Mouse (Mus musculus): ENCODE results near the gene Pde1b. TPM values are rescaled to one million over a fixed set of nuclear protein-coding genes. Genes with fewer than 3 reads are reported as not detected.

Gene Pde1b
- total and polyA plus RNA-seq, 3 experiments = 1.3 to 2.6 (median 1.9) TPM

DNA sequence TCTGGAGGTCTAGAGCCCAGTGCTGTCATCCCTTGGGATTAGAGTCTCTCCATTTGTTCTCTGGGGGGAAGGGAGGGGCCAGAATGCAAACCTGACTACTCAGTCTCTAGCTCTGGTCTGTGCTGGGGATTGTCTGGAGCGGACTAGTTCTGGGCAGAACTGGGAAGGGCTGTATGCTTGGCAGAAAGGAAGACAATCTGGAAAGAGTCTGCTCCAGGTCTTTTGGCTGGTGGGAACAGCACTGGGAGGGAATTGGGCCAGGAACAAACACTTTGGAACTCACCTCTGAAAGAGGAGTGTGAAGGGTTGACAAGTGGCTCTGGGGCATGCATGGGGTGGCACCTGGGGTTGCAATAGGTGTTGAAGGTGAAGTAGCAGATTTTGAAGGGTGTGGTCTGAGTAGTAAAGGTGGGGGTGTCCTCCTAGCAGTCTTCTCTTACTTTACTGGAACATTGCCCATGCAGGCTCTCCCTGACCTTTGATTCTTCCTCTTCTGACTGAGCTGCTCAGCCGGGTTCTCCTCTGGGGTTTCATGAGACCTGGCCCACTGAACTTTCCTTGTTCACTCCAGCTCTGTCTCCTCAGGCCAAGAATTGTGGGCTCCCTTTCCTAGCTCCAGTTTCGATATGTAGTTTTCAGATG is 19.7 kb downstream of the Pde1b start:
- no peak for DNase-seq (ENCODE audit: low spot score)
- no peak for ATAC-seq (ENCODE audit: extremely low read depth, insufficient number of reproducible peaks, low FRiP score, poor library complexity, severe bottlenecking)

DNA sequence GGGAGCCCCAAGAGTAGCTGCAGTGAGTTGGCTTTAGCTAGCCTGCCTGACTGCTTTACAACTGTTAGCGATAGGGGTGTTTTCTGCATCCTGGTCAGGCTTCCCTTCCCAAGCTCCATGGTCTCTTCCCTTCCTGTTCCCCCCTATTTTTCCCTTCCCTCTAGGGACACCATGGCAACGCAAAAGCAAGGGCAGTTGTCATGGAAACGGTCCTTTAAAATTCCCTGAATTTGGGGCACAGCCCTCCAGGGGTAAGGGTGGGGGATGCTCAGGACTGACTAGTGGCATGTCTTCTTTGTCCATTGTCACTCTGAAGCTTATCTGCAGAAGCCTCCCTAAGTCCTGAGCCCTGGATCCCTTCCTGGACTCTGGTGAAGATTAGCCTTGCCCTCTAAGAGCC is 20.3 kb downstream of the Pde1b start:
- ATAC-seq (ENCODE audit: extremely low read depth, insufficient number of reproducible peaks, low FRiP score, poor library complexity, severe bottlenecking) (no peak), DNase-seq (ENCODE audit: low spot score) (no peak)
- Histone ChIP-seq H3K4me3 (ENCODE audit: low read depth, low read length) (no peak overlapping the region), H3K9me3 (replicated peaks) (no peaks in the 10 kb centered on the region), H3K27me3 (ENCODE audit: insufficient read depth, low read length) (peaks cover 3% of the 10 kb centered on the region; the same call in 1 of the 2 replicates), H3K4me1 (ENCODE audit: insufficient read depth, low read depth, low read length) (no peaks in the 10 kb centered on the region), H3K36me3 (replicated peaks) (peaks cover 35% of the 10 kb centered on the region)
- no peak for TF ChIP-seq TAL1 (conservative IDR thresholded peaks at IDR 0.05; ENCODE audit: low read depth, low read length)

More for the DNA sequence above, 19.7 kb downstream of the Pde1b start:
- no peaks in the 10 kb centered on the region for H3K4me1 ChIP-seq (ENCODE audit: insufficient read depth, low read depth, low read length)
- TF ChIP-seq GATA2 (IDR thresholded peaks at IDR 0.05; ENCODE audit: borderline replicate concordance, low read depth, low read length) (no peak), CTCF (IDR thresholded peaks at IDR 0.05; ENCODE audit: low read depth, low read length) (no peak), GATA1 (IDR thresholded peaks at IDR 0.05; ENCODE audit: borderline replicate concordance, low read length) (no peak), POLR2AphosphoS5 (IDR thresholded peaks at IDR 0.05; ENCODE audit: insufficient replicate concordance, low read depth, low read length) (no peak), TAL1 (conservative IDR thresholded peaks at IDR 0.05; ENCODE audit: low read depth, low read length) (no peak)
- H3K36me3 ChIP-seq (replicated peaks) = peaks cover 31% of the 10 kb centered on the region
- H3K27me3 ChIP-seq (ENCODE audit: insufficient read depth, low read length) = peaks cover 3% of the 10 kb centered on the region; the same call in 1 of the 2 replicates
- H3K4me3 ChIP-seq (ENCODE audit: low read depth, low read length) = no peak overlapping the region
- no peaks in the 10 kb centered on the region for H3K9me3 ChIP-seq (replicated peaks)

DNA sequence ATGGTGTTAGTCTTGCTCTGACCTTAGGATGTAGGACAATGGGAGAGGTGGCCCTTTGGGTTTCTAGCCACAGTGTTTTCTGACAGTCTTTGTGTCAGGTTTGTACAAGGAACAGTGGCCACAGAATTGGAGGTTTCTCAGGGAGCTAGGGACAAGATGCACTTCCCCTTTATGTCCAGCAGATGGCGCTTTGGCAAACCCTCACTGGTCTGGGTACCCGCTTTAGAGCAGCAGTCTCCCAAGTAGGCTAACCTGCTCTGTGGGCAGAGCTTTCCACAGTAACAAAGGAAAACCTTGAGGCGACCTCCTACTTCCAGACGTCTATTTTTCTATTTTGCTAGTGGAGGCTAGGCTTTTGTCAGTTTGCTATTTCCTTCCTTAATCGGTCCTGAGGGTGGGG is 27.5 kb downstream of the Pde1b start:
- ATAC-seq (ENCODE audit: extremely low read depth, insufficient number of reproducible peaks, low FRiP score, poor library complexity, severe bottlenecking) (no peak), DNase-seq (ENCODE audit: low spot score) (peak; percentile 72)
- TF ChIP-seq CTCF (IDR thresholded peaks at IDR 0.05; ENCODE audit: low read depth, low read length) (peak; percentile 92), POLR2AphosphoS5 (IDR thresholded peaks at IDR 0.05; ENCODE audit: insufficient replicate concordance, low read depth, low read length) (no peak)
- Histone ChIP-seq H3K9me3 (replicated peaks) (no peaks in the 10 kb centered on the region), H3K36me3 (replicated peaks) (peaks cover 18% of the 10 kb centered on the region), H3K4me3 (ENCODE audit: low read depth, low read length) (no peak overlapping the region), H3K27me3 (ENCODE audit: insufficient read depth, low read length) (no peaks in the 10 kb centered on the region; the same call in 1 of the 2 replicates), H3K4me1 (ENCODE audit: insufficient read depth, low read depth, low read length) (peaks cover 5% of the 10 kb centered on the region; the same call in 1 of the 2 replicates)

- Histone ChIP-seq H3K27me3 (ENCODE audit: insufficient read depth, low read length) (peaks cover 19% of the 10 kb centered on the region), H3K4me1 (ENCODE audit: insufficient read depth, low read depth, low read length) (peaks cover 5% of the 10 kb centered on the region; the same call in 1 of the 2 replicates)
- no peak for ATAC-seq (ENCODE audit: extremely low read depth, insufficient number of reproducible peaks, low FRiP score, poor library complexity, severe bottlenecking)
These were observed 31.3 kb downstream of the Pde1b start for GRCm38 (mm10) chr15:103534054-103534620.

DNA sequence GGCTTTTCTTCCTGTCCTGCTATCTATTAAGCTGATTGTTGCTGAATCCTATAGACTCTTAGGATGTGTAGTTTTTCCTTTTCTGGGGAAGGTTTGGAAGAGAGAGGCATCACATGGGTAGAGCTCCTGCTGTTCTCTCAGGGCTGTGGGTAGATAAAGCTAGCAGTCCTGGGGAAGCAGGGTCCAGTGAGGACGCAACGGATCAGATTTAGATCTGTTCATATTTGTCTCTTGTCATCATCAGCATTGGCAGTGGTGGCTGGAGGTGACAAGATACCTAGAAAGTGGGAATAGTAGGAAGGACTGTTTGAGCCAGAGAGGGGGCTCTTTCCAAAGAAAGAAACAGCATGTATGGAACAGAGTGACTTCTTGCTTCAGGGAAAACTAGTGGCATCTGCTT is 32.2 kb downstream of the Pde1b start:
- DNase-seq (ENCODE audit: low spot score) (no peak), ATAC-seq (ENCODE audit: extremely low read depth, insufficient number of reproducible peaks, low FRiP score, poor library complexity, severe bottlenecking) (no peak)
- Histone ChIP-seq H3K9me3 (replicated peaks) (no peaks in the 10 kb centered on the region), H3K36me3 (replicated peaks) (no peaks in the 10 kb centered on the region), H3K4me1 (ENCODE audit: insufficient read depth, low read depth, low read length) (no peaks in the 10 kb centered on the region), H3K27me3 (ENCODE audit: insufficient read depth, low read length) (peaks cover 19% of the 10 kb centered on the region), H3K4me3 (ENCODE audit: low read depth, low read length) (no peak overlapping the region)
- TF ChIP-seq GATA1 (IDR thresholded peaks at IDR 0.05; ENCODE audit: borderline replicate concordance, low read length) (no peak), POLR2AphosphoS5 (IDR thresholded peaks at IDR 0.05; ENCODE audit: insufficient replicate concordance, low read depth, low read length) (no peak), TAL1 (conservative IDR thresholded peaks at IDR 0.05; ENCODE audit: low read depth, low read length) (no peak), GATA2 (IDR thresholded peaks at IDR 0.05; ENCODE audit: borderline replicate concordance, low read depth, low read length) (no peak), CTCF (IDR thresholded peaks at IDR 0.05; ENCODE audit: low read depth, low read length) (no peak)

More at GRCm38 (mm10) chr15:103534054-103534620, 31.3 kb downstream of the Pde1b start:
- Histone ChIP-seq H3K36me3 (replicated peaks) (no peaks in the 10 kb centered on the region), H3K9me3 (replicated peaks) (no peaks in the 10 kb centered on the region), H3K4me3 (ENCODE audit: low read depth, low read length) (no peak overlapping the region)
- no peak for DNase-seq (ENCODE audit: low spot score)
- no peak for TF ChIP-seq POLR2AphosphoS5 (IDR thresholded peaks at IDR 0.05; ENCODE audit: insufficient replicate concordance, low read depth, low read length)
- no peak for TF ChIP-seq GATA2 (IDR thresholded peaks at IDR 0.05; ENCODE audit: borderline replicate concordance, low read depth, low read length)
- no peak for TF ChIP-seq TAL1 (conservative IDR thresholded peaks at IDR 0.05; ENCODE audit: low read depth, low read length)
- TF ChIP-seq CTCF (IDR thresholded peaks at IDR 0.05; ENCODE audit: low read depth, low read length) = no peak
- TF ChIP-seq GATA1 (IDR thresholded peaks at IDR 0.05; ENCODE audit: borderline replicate concordance, low read length) = no peak

GRCm38 (mm10) chr15:103535786-103536185 is 33.0 kb downstream of the Pde1b start:
- H3K27me3 ChIP-seq (ENCODE audit: insufficient read depth, low read length) = peaks cover 19% of the 10 kb centered on the region
- no peak for DNase-seq (ENCODE audit: low spot score)
- no peak for ATAC-seq (ENCODE audit: extremely low read depth, insufficient number of reproducible peaks, low FRiP score, poor library complexity, severe bottlenecking)
- no peaks in the 10 kb centered on the region for H3K9me3 ChIP-seq (replicated peaks)
- no peak for TF ChIP-seq GATA2 (IDR thresholded peaks at IDR 0.05; ENCODE audit: borderline replicate concordance, low read depth, low read length)
- TF ChIP-seq TAL1 (conservative IDR thresholded peaks at IDR 0.05; ENCODE audit: low read depth, low read length) = no peak
- TF ChIP-seq GATA1 (IDR thresholded peaks at IDR 0.05; ENCODE audit: borderline replicate concordance, low read length) = no peak
- TF ChIP-seq CTCF (IDR thresholded peaks at IDR 0.05; ENCODE audit: low read depth, low read length) = no peak
- no peak for TF ChIP-seq POLR2AphosphoS5 (IDR thresholded peaks at IDR 0.05; ENCODE audit: insufficient replicate concordance, low read depth, low read length)
- no peak overlapping the region for H3K4me3 ChIP-seq (ENCODE audit: low read depth, low read length)
- H3K36me3 ChIP-seq (replicated peaks) = no peaks in the 10 kb centered on the region
- no peaks in the 10 kb centered on the region for H3K4me1 ChIP-seq (ENCODE audit: insufficient read depth, low read depth, low read length)

Measured in G1E (cell line).